Mouse (Mus musculus): ENCODE measurements around the gene Tmem222. TPM values are rescaled to one million over a fixed set of nuclear protein-coding genes. Genes with fewer than 3 reads are reported as not detected.
A peak's percentile ranks its signal among the peaks of the same experiment; 100 is the strongest.

Tmem222 gene
- polyA plus RNA-seq, 1 experiment from 2014 or later: 88.1 TPM

DNA sequence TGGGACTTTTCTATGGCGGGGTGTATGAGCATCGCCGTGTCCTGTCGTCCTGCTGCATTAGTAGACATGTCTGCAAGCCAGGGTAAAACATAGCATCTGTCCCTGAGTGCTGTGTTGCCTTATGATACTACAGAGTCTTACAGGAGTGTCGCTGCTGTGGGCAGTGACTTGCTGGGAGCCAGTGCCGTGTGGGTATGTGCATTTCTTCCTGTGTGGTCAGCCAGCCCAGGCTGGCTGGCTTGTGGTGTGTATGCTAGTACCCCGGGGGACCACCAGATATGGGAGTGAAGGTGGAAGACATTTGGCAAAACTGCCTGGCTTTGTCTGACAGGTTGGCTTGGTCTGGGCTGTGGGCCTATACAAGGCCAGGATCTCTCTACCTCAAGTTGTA, 15.2 kb downstream of the Tmem222 start:
- no peak for TF ChIP-seq CTCF (IDR thresholded peaks at IDR 0.05; ENCODE audit: low read depth)
- Histone ChIP-seq H3K4me2 (no peak overlapping the region), H3K27ac (ENCODE audit: low read depth) (no peak overlapping the region), H3K4me1 (ENCODE audit: insufficient read depth) (no peaks in the 10 kb centered on the region), H3K36me3 (ENCODE audit: insufficient read depth) (peaks cover 30% of the 10 kb centered on the region), H3K27me3 (ENCODE audit: insufficient read depth, low read length) (no peaks in the 10 kb centered on the region), H3K4me3 (ENCODE audit: low read depth, low read length) (no peak overlapping the region), H3K9me3 (ENCODE audit: low read depth, low read length) (no peaks in the 10 kb centered on the region), H3K9ac (no peak overlapping the region)
- DNase-seq: no peak
- ATAC-seq (ENCODE audit: insufficient read depth): no peak
- 57% methylated on average over 7 of the region's 7 CpGs for WGBS

DNA sequence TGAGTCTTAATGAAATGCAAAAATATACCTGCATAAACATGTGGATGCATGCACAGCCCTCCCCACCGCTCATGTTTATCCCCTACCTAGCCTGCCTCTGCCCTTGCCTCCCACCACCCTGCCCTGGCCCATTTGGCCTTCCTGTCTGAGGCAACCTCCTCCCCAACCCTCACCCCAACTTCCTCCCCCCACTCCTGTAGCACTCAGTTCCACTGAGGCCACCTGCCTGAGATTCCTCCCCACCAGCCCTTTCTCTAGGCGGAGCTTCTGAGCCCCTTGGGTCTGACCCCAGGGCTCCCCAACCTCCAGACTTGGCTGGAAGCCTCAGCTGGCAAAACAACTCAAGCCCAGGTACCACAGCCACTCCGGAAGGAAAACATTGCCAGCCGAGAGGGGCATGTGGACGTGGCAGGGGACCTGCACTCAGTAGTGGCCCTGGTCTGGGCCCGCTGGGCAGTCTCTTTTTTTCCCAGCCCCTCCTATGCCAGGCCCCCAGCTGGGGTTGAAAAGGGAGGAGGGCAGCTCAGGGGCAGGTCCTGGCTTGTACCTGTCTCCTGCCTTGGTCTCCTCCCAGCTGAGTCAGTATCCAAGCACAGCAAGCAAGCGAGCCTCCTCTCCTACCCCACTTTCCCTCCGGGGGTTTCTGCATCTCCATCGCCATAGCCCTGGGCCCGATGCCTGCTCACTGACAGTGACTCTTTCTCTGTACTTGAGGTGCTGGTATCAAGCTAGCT, 15.8 kb downstream of the Tmem222 start:
- Histone ChIP-seq H3K27ac (ENCODE audit: low read depth) (no peak overlapping the region), H3K9me3 (ENCODE audit: low read depth, low read length) (no peaks in the 10 kb centered on the region), H3K4me2 (no peak overlapping the region), H3K27me3 (ENCODE audit: insufficient read depth, low read length) (no peaks in the 10 kb centered on the region), H3K36me3 (ENCODE audit: insufficient read depth) (peaks cover 24% of the 10 kb centered on the region), H3K4me3 (ENCODE audit: low read depth, low read length) (no peak overlapping the region), H3K9ac (no peak overlapping the region), H3K4me1 (ENCODE audit: insufficient read depth) (no peaks in the 10 kb centered on the region)
- DNase-seq: no peak
- no peak for TF ChIP-seq CTCF (IDR thresholded peaks at IDR 0.05; ENCODE audit: low read depth)
- no peak for ATAC-seq (ENCODE audit: insufficient read depth)
- WGBS: 47% methylated on average over 10 of the region's 10 CpGs

DNA sequence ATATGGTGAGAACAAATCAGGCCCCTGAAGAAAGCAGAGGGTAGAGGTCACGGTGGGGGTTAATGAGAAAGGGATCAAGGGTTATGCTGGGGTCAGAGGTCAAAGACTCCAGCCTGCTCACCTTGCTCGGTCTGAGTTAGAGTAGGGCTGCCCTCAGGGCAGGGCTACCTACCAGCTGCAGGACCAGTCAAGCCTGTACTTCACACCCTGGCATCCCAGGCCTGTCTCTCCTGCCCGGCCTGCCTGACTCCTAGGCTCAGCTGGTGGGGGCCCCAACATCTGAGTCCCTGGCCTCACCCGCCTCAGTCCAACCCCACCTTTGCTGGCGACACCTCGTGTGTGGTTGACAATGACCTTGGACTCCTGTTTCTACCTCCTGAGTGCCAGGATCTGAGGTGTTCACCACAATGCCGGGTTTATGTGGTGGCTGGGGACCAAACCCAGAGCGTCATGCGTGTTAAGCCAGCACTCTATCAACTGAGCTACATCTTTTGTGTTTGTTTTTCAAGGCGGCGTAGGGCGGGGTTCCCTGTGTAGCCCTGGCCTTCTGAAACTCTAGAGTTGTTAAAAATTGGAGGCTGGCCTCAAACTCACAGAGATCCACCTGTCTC, 19.7 kb downstream of the Tmem222 start:
- no peak for DNase-seq
- WGBS: 72% methylated on average over 12 of the region's 12 CpGs
- Histone ChIP-seq H3K4me2 (no peak overlapping the region), H3K4me1 (ENCODE audit: insufficient read depth) (no peaks in the 10 kb centered on the region), H3K9ac (no peak overlapping the region), H3K36me3 (ENCODE audit: insufficient read depth) (no peaks in the 10 kb centered on the region), H3K9me3 (ENCODE audit: low read depth, low read length) (no peaks in the 10 kb centered on the region), H3K4me3 (ENCODE audit: low read depth, low read length) (no peak overlapping the region), H3K27ac (ENCODE audit: low read depth) (no peak overlapping the region), H3K27me3 (ENCODE audit: insufficient read depth, low read length) (peaks cover 10% of the 10 kb centered on the region; the same call in 1 of the 2 replicates)
- no peak for TF ChIP-seq CTCF (IDR thresholded peaks at IDR 0.05; ENCODE audit: low read depth)
- ATAC-seq (ENCODE audit: insufficient read depth): no peak

DNA sequence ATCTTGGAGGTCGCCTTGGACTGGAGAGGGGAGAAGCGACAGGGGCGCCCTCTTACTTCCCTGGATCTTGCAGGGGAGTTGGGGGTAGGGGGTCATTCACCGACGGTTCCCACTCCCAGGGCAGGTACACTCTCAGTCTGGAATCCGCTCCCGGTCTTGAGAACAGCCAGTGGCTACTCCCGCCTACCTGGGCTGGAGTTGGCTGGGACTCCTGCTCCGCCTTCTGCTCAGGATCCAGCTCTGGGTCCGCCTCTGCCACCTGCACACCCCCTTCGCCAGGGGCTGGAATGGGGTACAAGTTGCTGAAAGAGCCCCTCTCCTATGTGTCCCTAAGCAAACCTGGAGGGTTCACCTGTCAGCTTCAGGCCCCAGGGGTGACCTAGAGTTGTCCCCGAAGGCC, 20.4 kb downstream of the Tmem222 start:
- no peaks in the 10 kb centered on the region for H3K36me3 ChIP-seq (ENCODE audit: insufficient read depth)
- H3K27me3 ChIP-seq (ENCODE audit: insufficient read depth, low read length): peaks cover 15% of the 10 kb centered on the region; the same call in 1 of the 2 replicates
- no peak overlapping the region for H3K9ac ChIP-seq
- peak overlapping the region; percentile 36 for H3K4me2 ChIP-seq
- ATAC-seq (ENCODE audit: insufficient read depth): peak; percentile 11; the same call in 1 of the 2 replicates
- no peak overlapping the region for H3K27ac ChIP-seq (ENCODE audit: low read depth)
- DNase-seq: peak; percentile 43
- no peak for TF ChIP-seq CTCF (IDR thresholded peaks at IDR 0.05; ENCODE audit: low read depth)
- H3K4me3 ChIP-seq (ENCODE audit: low read depth, low read length): 0 out of 2 replicates have a peak overlapping the region, but pooled peaks have one; percentile 12
- H3K9me3 ChIP-seq (ENCODE audit: low read depth, low read length): no peaks in the 10 kb centered on the region
- H3K4me1 ChIP-seq (ENCODE audit: insufficient read depth): no peaks in the 10 kb centered on the region
- 25% methylated on average over 12 of the region's 12 CpGs for WGBS

DNA sequence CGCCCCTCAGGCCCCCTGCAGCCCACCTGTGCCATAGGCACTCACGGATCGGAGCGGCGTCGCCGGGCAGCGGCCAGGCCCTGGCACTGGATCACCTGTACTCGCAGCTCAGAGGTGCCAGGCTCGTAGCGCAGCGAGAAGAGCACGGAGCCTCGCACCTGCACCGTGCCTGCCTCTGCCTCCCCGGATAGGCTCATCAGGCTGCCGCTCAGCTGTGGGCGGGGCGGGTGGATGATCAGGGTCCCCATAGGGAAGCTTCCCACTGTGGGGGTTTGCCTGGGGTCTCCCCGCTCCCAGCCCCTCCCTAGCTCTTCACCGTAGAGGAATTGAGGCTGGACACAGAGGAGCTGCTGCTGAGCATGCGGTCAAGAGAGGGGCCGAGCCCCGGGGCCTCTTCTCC, 20.8 kb downstream of the Tmem222 start:
- DNase-seq (peak; percentile 35), ATAC-seq (ENCODE audit: insufficient read depth) (peak; percentile 45; the same call in 1 of the 2 replicates)
- H3K9ac ChIP-seq: no peak overlapping the region
- no peak for TF ChIP-seq CTCF (IDR thresholded peaks at IDR 0.05; ENCODE audit: low read depth)
- peaks cover 19% of the 10 kb centered on the region for H3K27me3 ChIP-seq (ENCODE audit: insufficient read depth, low read length)
- no peaks in the 10 kb centered on the region for H3K9me3 ChIP-seq (ENCODE audit: low read depth, low read length)
- H3K36me3 ChIP-seq (ENCODE audit: insufficient read depth): no peaks in the 10 kb centered on the region
- peak overlapping the region; percentile 36 for H3K4me2 ChIP-seq
- H3K27ac ChIP-seq (ENCODE audit: low read depth): no peak overlapping the region
- WGBS: 11% methylated on average over 24 of the region's 24 CpGs
- H3K4me1 ChIP-seq (ENCODE audit: insufficient read depth): no peaks in the 10 kb centered on the region
- 0 out of 2 replicates have a peak overlapping the region, but pooled peaks have one; percentile 12 for H3K4me3 ChIP-seq (ENCODE audit: low read depth, low read length)

DNA sequence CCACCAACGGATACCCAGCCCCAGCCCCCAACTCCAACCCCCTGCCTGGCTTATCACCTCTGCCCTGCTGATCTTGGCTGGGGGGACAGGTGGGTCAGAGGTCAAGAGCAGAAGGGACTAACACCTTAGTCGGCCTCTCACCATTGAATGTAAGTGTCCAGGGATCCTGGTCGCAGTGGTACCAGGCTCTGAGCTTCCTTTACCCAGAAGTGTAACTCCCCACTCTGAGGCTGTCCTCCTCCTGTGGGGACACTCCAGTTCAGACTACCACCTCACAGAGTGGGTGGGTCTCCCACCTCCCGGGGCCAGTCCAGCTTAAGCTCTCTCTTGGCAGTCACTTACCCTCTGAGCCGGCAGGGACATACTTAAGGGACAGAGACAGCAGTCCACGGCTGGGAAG, 22.2 kb downstream of the Tmem222 start:
- H3K4me2 ChIP-seq: no peak overlapping the region
- H3K27ac ChIP-seq (ENCODE audit: low read depth): no peak overlapping the region
- WGBS: 44% methylated on average over 6 of the region's 6 CpGs
- H3K27me3 ChIP-seq (ENCODE audit: insufficient read depth, low read length): peaks cover 34% of the 10 kb centered on the region
- no peak overlapping the region for H3K4me3 ChIP-seq (ENCODE audit: low read depth, low read length)
- TF ChIP-seq CTCF (IDR thresholded peaks at IDR 0.05; ENCODE audit: low read depth): no peak
- H3K36me3 ChIP-seq (ENCODE audit: insufficient read depth): no peaks in the 10 kb centered on the region
- H3K9ac ChIP-seq: no peak overlapping the region
- no peaks in the 10 kb centered on the region for H3K9me3 ChIP-seq (ENCODE audit: low read depth, low read length)
- ATAC-seq (ENCODE audit: insufficient read depth): no peak
- DNase-seq: no peak
- no peaks in the 10 kb centered on the region for H3K4me1 ChIP-seq (ENCODE audit: insufficient read depth)

DNA sequence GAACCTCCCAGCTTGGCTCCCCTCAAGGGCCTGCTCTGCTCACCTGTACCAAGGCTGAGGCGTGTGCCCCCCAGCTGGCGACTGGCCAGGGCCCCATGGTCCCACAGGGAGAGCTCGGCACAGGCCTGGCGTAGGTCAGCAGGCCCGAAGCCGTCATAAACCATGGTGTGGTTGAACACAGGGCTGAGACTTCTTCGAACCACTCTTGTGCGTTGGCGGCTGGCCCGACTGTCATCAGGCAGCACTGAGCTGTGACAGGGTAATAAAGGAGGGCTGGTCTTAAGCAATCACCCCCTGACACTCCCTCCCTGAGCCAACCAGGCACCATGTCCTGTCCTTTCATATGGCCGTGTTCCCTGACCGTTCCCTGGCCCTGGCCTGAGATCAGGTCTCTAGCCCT, 24.2 kb downstream of the Tmem222 start:
- no peaks in the 10 kb centered on the region for H3K36me3 ChIP-seq (ENCODE audit: insufficient read depth)
- ATAC-seq (ENCODE audit: insufficient read depth): no peak
- H3K4me3 ChIP-seq (ENCODE audit: low read depth, low read length): no peak overlapping the region
- no peak overlapping the region for H3K27ac ChIP-seq (ENCODE audit: low read depth)
- WGBS: 78% methylated on average over 12 of the region's 12 CpGs
- no peak for TF ChIP-seq CTCF (IDR thresholded peaks at IDR 0.05; ENCODE audit: low read depth)
- H3K9ac ChIP-seq: no peak overlapping the region
- DNase-seq: no peak
- no peaks in the 10 kb centered on the region for H3K4me1 ChIP-seq (ENCODE audit: insufficient read depth)
- H3K27me3 ChIP-seq (ENCODE audit: insufficient read depth, low read length): peaks cover 43% of the 10 kb centered on the region
- no peak overlapping the region for H3K4me2 ChIP-seq
- no peaks in the 10 kb centered on the region for H3K9me3 ChIP-seq (ENCODE audit: low read depth, low read length)

All from lung, embryonic 14.5 days (tissue).